Mouse (Mus musculus) lung, postnatal 25 days (tissue): ENCODE results near the gene Pdzd9.
"Not testable (repeated sequence)": the region's sequence is repeated elsewhere in the genome, so short reads cannot be mapped to it uniquely, and the experiment has no call there.

Experiments used
- DNase-seq: peaks from one replicate; pipeline ENCODE4 v3.0.0; 2022; ENCODE audit warnings: low spot score

Pdzd9 gene

DNA sequence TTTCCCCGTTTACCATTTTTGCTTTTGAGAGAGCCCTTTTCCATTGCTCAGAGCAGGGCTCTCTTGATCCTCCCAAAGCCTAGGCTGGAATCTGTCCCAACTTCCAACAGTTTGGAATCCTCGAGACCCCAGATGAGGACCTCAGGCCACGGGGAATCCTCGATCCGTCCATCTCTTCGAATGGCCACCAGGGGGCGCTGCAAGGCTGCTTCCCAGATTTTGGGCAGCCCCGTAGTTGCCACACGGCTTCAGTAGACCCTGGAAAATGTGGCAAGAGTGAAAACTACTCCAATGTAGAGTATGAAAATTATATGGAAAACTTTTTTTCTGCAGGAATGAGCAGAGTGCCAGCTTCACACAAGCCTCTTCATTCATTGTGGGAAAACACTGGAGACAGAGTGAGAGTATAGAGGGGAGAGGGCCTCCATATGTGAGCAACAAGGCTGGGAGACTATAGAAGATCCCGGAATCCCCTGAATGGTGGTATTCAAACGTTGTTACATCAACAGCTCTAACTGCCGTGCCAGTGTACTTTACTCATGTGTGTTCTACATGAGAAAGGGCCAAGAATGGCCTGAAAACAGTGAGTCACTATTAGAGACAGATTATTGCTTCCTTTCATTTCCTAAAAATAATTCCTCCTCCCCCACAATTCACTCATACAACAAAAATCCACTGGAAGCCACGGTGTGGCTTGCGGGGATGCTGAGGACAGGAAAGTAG, at the start of gene Pdzd9:
Gene Pdzd9, minus strand, starts transcription at position 191 of the 723 bp plus-strand sequence.
- DNase-seq = peak; percentile 56

DNA sequence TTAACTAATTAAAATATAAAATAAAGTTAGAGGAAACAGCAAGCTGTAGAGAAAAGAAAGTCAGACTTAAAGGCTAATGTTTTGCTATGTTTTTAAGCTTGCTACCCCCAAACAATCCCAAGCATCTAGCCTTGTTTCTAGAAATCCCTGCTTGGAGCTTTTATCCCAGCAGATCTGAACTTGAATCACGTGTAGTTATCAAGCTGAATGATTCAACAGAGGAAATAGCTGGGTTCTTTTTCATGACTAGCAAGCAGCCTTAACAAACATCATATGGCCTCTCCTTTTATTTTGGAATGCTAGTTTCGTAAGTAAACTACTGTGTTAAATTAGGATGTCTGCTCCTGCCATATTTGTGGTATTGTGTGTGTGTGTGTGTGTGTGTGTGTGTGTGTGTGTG, 47.1 kb upstream of the Pdzd9 start:
- no peak for DNase-seq

DNA sequence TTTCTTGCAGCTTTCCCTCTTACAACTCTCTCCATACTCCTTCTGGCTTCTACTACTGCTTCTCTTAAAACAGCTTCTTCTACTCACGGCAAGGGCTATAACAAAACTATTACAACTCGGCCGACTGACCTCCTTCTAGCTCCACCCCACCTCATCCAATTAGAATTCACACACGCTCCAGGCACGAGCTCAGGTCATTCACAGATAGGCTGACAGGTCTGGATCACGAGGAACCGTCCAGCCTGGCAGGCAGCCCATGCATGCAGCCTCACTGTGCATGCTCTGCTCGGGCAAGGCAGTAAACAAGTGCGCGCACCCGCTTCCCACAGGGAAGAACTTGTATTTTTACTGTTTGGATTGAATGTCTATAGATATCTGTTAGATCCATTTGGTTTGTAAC, 43.8 kb upstream of the Pdzd9 start:
- DNase-seq = not testable (repeated sequence)

DNA sequence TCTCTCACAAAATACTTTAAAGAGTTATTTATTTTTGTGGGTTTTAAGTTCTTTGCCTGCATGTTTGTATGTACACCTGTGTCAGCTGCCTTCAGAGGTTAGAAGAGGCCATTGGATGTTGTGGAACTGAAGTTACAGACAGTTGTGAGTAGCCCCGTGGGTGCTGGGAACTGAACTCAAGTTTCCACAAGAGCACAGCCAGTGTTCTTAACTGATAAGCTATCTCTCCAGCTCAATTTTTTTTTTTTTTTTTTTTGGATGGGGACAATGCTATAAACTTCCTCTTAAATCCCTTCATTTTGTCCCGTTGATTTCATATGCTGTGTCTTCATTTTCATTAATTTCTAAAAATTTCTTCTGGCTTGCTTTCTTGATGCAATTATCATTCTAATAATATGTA, 43.1 kb upstream of the Pdzd9 start:
- no peak for DNase-seq

DNA sequence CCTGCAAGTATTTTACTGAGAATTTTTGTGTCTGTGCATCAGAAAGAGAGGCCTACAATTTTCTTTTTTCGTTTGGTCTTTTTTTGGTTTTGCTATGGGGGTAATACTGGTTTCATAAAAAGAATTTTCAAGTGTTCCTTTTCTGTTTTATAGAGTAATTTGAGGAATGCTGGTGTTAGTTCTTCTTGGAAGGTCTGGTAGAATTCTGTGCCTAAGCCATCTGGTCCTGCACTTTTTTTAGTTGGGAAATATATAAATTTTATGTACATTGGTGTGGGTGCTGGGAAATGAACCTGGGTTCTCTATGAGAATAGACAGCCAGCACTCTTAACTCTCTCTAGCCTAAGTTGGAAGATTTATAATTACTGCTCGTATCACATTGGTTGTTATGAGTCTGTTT, 41.9 kb upstream of the Pdzd9 start:
- DNase-seq = no peak

DNA sequence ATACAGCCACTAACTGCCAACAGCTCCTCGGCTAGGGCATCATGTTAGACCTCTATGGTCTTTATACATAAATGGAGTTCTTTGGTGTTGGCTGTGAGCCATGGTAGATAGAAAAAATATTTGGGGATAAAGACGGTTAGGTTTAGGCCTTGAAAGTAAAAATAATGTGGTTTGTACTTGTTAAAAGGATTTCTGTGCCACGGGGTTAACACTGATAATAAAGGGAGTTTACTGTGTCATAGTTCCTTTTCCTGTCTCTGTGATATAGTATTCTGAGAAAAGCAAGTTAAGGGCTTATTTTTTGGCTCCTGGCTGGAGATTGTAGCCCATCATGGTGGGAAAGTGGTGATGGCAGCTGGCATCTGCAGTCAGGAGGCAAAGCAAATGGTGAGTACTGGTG, 33.7 kb upstream of the Pdzd9 start:
- DNase-seq = no peak

DNA sequence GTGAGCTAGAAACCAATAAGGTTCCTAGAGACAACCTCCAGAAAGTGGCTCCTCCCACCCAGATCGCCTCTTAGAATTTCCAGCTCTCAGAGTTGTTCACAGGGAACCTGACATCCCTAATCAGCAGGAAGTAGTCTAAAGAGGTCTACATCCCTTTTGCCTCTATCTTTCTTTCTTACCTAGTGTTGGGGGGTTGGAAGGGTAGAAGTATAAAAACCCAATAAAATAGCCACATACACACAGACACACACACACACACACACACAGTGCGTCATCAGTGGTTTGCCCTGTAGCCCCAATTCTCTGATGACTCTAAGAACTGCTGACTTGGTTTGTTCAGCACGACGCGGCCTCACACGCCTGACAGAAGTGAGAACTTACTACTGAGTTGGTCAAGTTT, 29.4 kb upstream of the Pdzd9 start:
- no peak for DNase-seq

DNA sequence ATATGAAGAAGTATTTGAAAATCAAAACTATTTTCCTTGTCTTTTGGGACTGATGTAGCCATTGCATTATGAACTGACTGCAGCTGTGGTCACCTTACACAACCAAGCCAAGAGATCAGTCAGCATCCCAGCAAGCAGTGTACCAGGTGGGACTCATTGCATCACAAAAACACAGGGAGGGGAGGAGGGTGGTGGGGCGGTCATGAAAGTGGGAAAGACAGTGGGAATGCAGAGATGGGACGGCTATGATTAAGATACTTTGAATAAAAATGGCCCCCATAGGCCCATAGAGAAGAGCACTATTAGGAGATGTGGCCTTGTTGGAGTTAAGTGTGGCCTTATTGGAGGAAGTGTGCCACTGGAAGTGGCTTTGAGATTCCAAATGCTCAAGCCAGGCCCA, 26.2 kb upstream of the Pdzd9 start:
- no peak for DNase-seq

DNA sequence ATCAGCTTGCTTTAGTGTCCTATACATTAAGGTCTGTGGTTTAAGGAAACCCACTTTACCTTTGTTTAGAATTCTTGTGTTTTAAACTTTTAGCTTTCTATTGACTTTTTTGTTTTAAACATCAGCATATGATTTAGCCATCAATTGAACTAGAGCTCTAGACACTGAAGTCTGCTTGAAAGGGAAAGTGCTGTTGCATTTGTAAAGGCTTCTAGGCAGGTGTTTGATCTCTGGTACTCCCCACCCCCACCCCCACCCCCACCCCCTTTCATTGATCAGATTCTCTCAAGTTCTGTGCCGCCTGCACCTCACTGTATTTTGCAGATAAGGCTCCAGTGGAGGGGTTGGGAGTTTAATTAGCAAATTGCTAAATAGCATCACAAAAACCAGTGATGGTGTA, 25.5 kb upstream of the Pdzd9 start:
- DNase-seq = no peak

DNA sequence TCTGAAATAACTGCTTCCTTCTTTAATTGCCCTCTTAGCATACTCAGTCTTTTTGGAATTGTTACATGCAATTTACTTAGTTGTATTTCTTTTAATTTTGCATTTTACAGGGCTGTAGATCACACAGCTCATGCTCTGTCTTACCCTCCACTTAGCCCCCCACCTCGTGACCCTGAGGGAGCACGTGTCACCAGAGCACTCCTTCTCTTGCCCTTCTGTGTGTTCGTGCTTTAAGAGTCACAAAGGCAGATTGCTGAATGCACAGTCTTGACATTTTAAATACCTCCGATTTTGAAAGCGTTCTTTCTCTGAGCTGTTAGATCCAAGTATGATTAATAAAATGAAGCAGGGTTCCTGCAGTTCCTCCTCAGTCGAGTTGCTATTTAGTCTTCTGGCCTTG, 25.1 kb upstream of the Pdzd9 start:
- no peak for DNase-seq

DNA sequence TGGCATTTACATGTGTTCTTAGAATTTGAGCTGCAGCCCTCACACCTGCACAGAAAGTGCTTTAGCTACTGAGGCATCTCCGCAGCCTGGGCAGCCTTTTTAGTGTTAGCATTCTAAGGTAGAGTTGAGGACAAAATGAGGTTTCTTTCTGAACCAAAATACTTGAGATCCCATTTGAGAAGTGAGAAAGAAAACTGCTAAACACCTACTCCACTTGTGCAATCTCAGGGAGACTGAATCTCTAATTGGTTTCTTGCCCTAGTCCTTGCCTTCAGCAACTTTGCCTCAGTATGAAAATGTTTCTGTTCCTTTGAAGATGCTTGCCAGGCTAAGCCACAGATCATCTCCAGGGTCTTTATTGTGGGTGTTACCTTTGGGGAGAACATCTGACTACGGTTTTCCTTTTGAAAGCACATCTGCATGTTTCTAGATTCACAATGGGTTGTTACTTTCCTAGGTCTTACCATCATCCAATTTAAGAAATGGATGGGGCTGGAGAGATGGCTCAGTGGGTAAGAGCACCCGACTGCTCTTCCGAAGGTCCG, 23.8 kb upstream of the Pdzd9 start:
- DNase-seq = no peak

DNA sequence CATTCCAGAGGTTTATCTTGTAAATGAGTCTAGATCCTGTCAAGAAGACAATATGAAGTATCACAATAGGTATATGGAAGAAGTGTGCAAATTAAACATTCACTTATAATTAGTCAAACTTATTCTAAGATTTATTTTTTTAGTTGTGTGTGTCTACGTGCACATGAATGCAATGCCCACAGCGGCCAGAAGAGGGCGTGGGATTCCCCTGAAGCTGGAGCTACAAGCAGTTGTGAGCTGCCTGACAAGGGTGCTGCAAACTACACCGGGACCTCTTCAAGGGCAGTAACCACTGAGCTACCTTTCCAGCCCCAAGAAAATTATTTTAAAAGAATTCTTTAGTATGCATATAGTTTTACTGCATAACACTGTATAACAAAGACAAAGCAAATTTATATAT, 20.5 kb upstream of the Pdzd9 start:
- no peak for DNase-seq

DNA sequence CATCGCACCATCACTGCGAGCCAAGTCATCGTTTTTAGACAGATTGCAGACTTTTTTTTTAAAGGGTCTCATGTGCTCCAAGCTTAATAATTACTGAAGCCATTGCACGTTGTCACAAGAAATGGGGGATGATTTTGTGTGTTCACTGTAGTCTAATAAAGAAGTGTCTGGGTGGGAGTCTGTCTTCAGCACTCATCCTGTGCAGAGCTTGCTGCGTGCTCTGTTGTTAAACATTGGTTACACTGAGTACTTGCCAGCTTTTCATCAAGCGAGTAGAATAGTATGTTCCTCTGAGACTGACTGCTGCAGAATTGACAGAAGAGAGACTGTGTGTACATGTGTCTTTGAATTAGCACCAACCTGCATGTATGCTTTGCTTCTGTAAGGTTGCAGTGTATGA, 15.1 kb upstream of the Pdzd9 start:
- DNase-seq = no peak

DNA sequence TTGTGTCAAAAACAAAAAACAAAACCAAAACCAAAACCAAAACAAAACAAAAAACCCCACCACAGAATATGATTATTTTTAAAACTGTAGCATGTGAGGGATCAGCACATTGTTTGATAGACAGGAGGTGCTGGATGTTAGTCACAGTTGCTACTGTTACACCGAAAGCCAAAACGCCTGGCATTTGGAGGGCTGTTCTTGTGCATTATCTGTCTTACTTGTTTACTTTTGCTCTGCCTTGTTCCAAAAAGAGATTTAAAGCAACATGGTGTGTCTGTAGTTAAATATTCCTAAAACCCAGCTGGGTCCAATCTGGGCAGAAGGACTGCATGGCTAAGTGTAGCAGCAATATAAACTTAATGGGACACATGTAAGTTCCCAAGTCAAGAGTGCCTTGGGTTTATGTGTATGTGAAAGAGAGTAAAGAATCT, 14.6 kb upstream of the Pdzd9 start:
- no peak for DNase-seq

DNA sequence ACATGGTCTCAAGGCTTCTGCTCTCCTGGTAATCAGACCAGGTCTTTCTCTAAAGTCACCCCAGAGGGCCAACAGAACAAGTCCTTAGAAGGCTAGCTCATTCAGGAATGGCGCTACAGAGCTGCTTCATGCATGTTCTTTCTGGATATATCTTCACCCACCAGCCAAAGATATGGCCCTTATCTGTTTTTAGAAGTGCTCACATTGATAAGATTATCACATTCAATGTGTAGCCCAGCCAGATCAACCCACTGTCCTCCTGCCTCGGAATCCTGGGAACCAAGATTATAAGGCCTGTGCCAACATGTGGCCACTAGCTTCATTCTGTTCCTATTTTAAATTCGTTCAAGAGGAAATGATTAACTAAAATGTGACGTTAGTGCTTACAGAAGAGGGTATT, 11.9 kb upstream of the Pdzd9 start:
- no peak for DNase-seq

DNA sequence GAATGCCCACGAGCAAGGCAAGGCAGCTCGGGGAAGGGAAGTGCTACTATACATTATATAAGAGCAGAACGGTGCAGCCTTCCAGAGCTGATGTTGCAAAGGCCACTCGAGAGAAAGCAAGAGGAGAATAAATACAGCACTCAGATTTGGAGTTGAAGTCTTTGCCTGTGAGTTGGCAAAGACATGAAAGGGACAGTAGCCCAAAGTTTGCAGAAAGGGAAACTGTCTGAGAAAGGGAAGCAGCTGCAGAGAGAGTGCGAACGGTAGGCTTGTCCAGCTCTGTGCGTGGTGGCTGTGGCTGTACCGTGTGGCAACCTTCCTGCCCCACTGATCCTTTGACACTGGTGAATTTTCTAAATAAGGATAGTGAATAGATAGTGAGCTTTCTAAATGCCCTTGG, 8.9 kb upstream of the Pdzd9 start:
- peak; percentile 23 for DNase-seq

DNA sequence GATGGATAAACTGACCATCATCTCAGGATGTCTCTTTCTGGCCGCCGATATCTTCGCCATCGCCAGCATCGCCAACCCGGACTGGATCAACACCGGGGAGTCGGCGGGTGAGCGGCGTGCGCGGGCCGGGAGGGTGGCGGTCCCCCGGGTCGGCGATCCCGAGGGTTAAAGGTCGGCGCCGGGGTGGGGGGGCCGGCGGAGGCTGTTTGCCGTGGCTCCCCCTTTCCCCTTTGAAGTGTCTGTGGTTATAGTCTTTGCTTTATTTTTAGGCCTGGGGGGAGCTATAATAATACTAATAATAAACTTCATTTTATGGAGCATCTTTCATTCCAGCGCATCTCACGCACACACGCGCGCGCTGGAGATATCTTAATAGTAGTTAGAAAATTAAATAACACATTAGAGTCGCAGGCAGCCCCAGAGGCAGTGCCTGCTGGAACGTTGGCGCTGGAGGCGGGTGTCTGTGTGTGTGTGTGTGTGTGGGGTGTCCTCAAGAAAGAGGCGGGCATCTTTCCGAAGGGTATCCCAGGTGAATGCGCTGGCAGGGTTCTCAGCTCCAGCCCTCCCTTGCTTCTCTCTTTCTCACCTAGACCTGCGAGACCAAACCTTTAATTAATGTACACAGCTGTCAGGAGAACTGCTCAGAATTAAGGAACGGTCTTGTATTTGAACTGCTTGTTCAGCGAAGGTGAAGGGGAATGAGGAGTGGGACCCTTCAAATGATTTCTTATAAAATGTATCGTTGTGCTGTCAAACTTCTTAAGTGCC, 7.8 kb upstream of the Pdzd9 start:
- DNase-seq = peak; percentile 16

DNA sequence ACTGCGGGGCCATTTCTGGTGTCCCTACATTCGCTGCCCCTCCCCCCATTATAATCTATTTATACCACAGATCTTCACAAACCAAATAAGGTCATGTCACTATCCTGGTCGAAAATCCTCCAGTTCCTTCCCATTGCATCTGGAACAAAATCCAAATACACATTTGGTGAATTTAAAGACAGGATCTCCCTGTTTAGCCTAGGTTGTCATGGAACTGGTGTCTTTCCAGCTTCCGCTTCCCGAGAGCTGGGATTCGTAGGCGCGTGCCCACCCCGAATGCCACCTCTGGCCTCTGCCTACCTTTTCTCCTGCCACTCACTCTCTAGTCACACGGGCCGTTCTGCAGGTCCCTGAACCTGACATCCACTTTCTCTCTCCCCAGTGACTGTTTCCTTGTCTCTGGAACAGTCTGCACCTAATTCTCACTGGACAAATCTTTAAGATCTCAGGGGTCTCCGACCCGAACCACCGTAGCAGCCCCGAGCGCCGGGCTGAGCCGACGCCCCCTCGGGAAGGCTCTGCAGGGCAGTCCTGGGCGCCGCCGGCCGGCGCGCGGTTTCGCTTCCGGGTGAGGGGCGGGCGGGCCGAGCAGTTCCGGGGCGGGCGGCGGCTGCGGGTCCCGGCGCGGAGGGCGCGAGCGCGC, 7.0 kb upstream of the Pdzd9 start, which contains the start of gene Mosmo:
Gene Mosmo, plus strand, starts transcription at position 618 of the 643 bp plus-strand sequence.
- DNase-seq = peak; percentile 48

DNA sequence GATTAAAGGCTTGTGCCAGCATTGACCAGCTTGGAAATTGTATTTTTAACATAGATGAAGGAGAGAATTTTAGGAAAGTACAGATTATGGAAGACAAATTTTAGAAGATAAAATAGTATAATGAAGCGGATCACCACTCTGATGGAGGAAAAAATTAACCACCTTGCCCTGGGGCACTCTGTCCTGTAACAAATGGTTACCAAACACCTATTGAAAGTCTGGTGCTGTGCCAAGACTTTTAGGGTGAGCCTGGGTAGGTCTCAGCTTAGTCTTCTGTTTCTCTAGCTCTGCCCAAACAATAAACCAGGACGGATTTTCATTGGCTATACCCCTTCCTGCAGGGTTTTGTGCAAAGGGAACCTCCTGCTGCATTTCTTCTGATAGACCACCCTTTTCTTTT, 1.1 kb upstream of the Pdzd9 start:
- DNase-seq = no peak

DNA sequence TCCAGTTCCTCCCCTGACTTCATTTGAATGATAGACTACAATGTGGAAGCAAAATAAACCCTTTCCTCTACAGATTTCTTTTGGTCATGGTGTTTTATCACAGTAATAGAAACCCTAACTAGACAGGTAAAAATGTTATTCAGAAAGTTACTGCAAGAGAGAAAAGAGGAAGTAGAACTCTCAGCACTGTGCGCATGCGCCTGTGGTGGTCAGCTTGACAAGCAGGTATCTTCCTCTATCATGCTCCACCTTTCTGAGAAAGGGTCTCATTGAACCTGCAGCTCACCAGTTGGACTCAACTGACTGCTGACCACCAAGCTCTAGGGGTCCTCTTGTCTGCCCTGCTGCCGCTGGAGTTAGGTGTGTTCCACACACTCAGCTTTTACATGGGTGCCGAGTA, 8.1 kb downstream of the Pdzd9 start:
- no peak for DNase-seq

DNA sequence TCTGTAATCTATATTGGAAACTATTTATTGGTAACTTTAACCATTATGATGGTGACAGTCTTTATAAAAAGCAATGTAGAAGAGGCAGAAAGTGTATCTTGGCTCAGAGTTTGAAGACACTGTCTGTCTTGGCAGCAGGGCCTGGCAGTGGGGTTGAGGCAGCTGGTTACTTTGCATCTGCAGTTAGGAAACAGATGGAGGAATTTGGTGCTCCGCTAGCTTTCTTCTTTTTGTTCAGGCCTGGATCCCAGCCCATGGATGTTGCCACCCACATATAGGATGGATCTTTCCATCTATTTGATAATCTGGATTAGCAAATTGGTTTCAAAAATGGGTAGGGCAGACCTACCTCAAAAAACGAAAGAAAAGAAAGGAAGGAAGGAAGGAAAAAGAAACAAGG, 22.3 kb downstream of the Pdzd9 start:
- no peak for DNase-seq

DNA sequence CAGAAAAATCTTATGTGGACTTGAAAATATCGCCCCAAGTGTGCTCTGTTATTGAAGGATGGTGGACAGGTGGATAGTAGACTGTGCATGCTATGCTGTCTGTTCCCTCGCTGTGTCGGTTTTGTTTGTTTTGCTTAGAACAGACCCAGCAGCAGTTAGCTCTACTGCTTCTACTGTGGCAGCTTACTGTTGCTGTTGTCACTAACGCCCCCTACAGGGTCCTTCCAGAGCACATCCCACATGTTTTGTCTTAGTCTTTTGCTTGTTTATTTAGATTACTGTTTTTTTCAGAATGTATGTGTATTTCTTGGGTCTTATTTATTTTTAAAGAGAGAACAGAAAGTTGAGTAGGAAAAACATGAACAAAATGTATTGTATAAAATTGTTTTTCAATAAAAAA, 26.9 kb downstream of the Pdzd9 start:
- DNase-seq = no peak

DNA sequence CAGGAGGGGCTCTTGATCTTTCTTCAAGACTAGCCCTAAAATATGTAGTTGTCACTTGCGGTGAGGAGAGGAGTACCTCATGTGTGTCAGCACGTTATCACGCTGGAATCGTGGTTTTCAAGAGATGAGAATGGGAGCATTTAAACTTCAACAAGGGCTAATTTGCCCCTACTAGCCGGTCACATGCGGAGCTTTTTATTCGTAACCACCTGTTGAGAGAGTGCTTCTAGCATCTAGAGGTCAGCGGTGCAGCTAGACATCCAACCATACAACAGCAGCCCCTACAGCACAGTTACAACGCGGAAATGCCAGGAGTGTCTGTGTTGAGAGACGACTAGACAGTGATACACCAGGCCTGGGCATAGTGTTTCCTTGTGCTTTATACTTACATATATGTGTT, 34.3 kb downstream of the Pdzd9 start:
- no peak for DNase-seq
